ENCODE assay signal across 15 mouse cellular contexts in genomic region chr8:78510926-78511325, GRCm38 (mm10). TPM values are rescaled to one million over a fixed set of nuclear protein-coding genes. Genes with fewer than 3 reads are reported as not detected.
A peak's percentile ranks its signal among the peaks of the same experiment; 100 is the strongest.
DNase-seq lines count a peak whose midpoint lies in the region; ATAC-seq and TF ChIP-seq lines count a peak whose summit lies in the region.
"Had no signal": no experiment of that assay in that cellular context is flagged by ENCODE, and none has a peak within 500 bp of the region (broad histone marks: within the 10 kb centered on the region; RNA-seq: fewer than 3 reads in every experiment).

No protein-coding gene starts in this region.

- TF ChIP-seq POLR2A in bone marrow, adult 2 months (IDR thresholded peaks at IDR 0.05; ENCODE audit: borderline replicate concordance, control insufficient read depth, low read depth, low read length) = no peak
- no peak for TF ChIP-seq POLR2A in myocyte (IDR thresholded peaks at IDR 0.05; ENCODE audit: insufficient read length, low read depth)

- no peak for DNase-seq in hindbrain, embryonic 10.5 days (ENCODE audit: low spot score)
- peak; percentile 69 for DNase-seq in midbrain, embryonic 11.5 days (ENCODE audit: low spot score, missing footprints)
- no peak for DNase-seq in left cerebral cortex, postnatal 10 days (ENCODE audit: extremely low spot score in 1 of 2, low spot score in 2 of 2)
- no peak for DNase-seq in lung, postnatal 4 days
- DNase-seq: adrenal gland, postnatal 10 days; cerebellum, adult 11-12 months; kidney, postnatal 14 days; right cerebral cortex, postnatal 4 days; thymus, adult 18-20 months had no signal

- peaks cover 31% of the 10 kb centered on the region for H3K36me3 ChIP-seq in hindbrain, embryonic 10.5 days
- H3K36me3 ChIP-seq in hindbrain, embryonic 16.5 days (ENCODE audit: control insufficient read depth, insufficient read depth, low read length) = 0 out of 2 replicates have a peak, but pooled peaks cover 2% of the 10 kb centered on the region
- peaks cover 9% of the 10 kb centered on the region for H3K36me3 ChIP-seq in midbrain, embryonic 11.5 days (ENCODE audit: control insufficient read depth, insufficient read depth, low read length)
- H3K36me3 ChIP-seq in midbrain, embryonic 15.5 days (replicated peaks) = no peaks in the 10 kb centered on the region
- no peaks in the 10 kb centered on the region for H3K36me3 ChIP-seq in myocyte (ENCODE audit: control insufficient read depth, insufficient read depth)

- peaks cover 4% of the 10 kb centered on the region; the same call in 1 of the 2 replicates for H3K9me3 ChIP-seq in hindbrain, embryonic 10.5 days
- H3K9me3 ChIP-seq in hindbrain, embryonic 16.5 days (ENCODE audit: control insufficient read depth, low read length) = no peaks in the 10 kb centered on the region
- no peaks in the 10 kb centered on the region for H3K9me3 ChIP-seq in midbrain, embryonic 11.5 days (ENCODE audit: control insufficient read depth, low read length)
- no peaks in the 10 kb centered on the region for H3K9me3 ChIP-seq in midbrain, embryonic 15.5 days
- H3K9me3 ChIP-seq: heart, embryonic 15.5 days had no signal

- H3K4me3 ChIP-seq in hindbrain, embryonic 10.5 days = peak overlapping the region; percentile 77; the same call in 1 of the 2 replicates
- H3K4me3 ChIP-seq in hindbrain, embryonic 16.5 days (ENCODE audit: low read length) = no peak overlapping the region
- no peak overlapping the region for H3K4me3 ChIP-seq in midbrain, embryonic 11.5 days (ENCODE audit: low read depth, low read length)
- H3K4me3 ChIP-seq in midbrain, embryonic 15.5 days = no peak overlapping the region
- peak overlapping the region; percentile 8 for H3K4me3 ChIP-seq in bone marrow, adult 2 months (replicated peaks; ENCODE audit: control insufficient read depth, low read depth, low read length)
- peak overlapping the region; percentile 97 for H3K4me3 ChIP-seq in myocyte

- TF ChIP-seq CTCF in bone marrow, adult 2 months (IDR thresholded peaks at IDR 0.05; ENCODE audit: control insufficient read depth, insufficient read depth, low read length) = no peak

- no peaks in the 10 kb centered on the region for H3K27me3 ChIP-seq in hindbrain, embryonic 10.5 days (ENCODE audit: insufficient read depth, poor library complexity, severe bottlenecking)
- H3K27me3 ChIP-seq in hindbrain, embryonic 16.5 days (replicated peaks; ENCODE audit: control insufficient read depth, insufficient read depth, low read length) = no peaks in the 10 kb centered on the region
- no peaks in the 10 kb centered on the region for H3K27me3 ChIP-seq in midbrain, embryonic 11.5 days (ENCODE audit: control insufficient read depth, insufficient read depth, low read length)
- no peaks in the 10 kb centered on the region for H3K27me3 ChIP-seq in midbrain, embryonic 15.5 days (replicated peaks)
- H3K27me3 ChIP-seq in myocyte (ENCODE audit: control insufficient read depth, insufficient read depth, insufficient read length) = no peaks in the 10 kb centered on the region
- H3K27me3 ChIP-seq: heart, embryonic 15.5 days had no signal

- 71% methylated on average over 3 of the region's 3 CpGs for WGBS in hindbrain, embryonic 10.5 days
- 56% methylated on average over 3 of the region's 3 CpGs for WGBS in hindbrain, embryonic 16.5 days
- 73% methylated on average over 3 of the region's 3 CpGs for WGBS in midbrain, embryonic 11.5 days
- 66% methylated on average over 3 of the region's 3 CpGs for WGBS in midbrain, embryonic 15.5 days
- WGBS in bone marrow, adult 2 months = 57% methylated on average over 3 of the region's 3 CpGs

- no peak overlapping the region for H3K4me2 ChIP-seq in hindbrain, embryonic 16.5 days (ENCODE audit: low read length)
- H3K4me2 ChIP-seq in midbrain, embryonic 11.5 days = no peak overlapping the region
- H3K4me2 ChIP-seq in midbrain, embryonic 15.5 days = no peak overlapping the region
- peak overlapping the region; percentile 88 for H3K4me2 ChIP-seq in myocyte (ENCODE audit: low read depth)

- H3K9ac ChIP-seq in hindbrain, embryonic 16.5 days (ENCODE audit: low read depth, low read length) = no peak overlapping the region; the same call in 1 of the 2 replicates
- no peak overlapping the region for H3K9ac ChIP-seq in midbrain, embryonic 11.5 days (ENCODE audit: low read length)
- H3K9ac ChIP-seq in midbrain, embryonic 15.5 days = no peak overlapping the region

- H3K27ac ChIP-seq in hindbrain, embryonic 10.5 days = no peak overlapping the region
- no peak overlapping the region for H3K27ac ChIP-seq in hindbrain, embryonic 16.5 days (ENCODE audit: low read depth, low read length)
- no peak overlapping the region for H3K27ac ChIP-seq in midbrain, embryonic 11.5 days (ENCODE audit: low read depth, low read length)
- H3K27ac ChIP-seq in midbrain, embryonic 15.5 days = no peak overlapping the region
- H3K27ac ChIP-seq in bone marrow, adult 2 months (ENCODE audit: control insufficient read depth, insufficient read depth, low read depth, low read length, poor library complexity) = no peak overlapping the region

- H3K4me1 ChIP-seq in hindbrain, embryonic 10.5 days (replicated peaks) = peaks cover 18% of the 10 kb centered on the region
- peaks cover 14% of the 10 kb centered on the region for H3K4me1 ChIP-seq in hindbrain, embryonic 16.5 days (ENCODE audit: control insufficient read depth, insufficient read depth, low read depth, low read length)
- H3K4me1 ChIP-seq in midbrain, embryonic 11.5 days (ENCODE audit: control insufficient read depth, insufficient read depth, low read length) = peaks cover 2% of the 10 kb centered on the region; the same call in 1 of the 2 replicates
- peaks cover 20% of the 10 kb centered on the region for H3K4me1 ChIP-seq in midbrain, embryonic 15.5 days
- peaks cover 1% of the 10 kb centered on the region; the same call in 1 of the 2 replicates for H3K4me1 ChIP-seq in bone marrow, adult 2 months (ENCODE audit: control insufficient read depth, insufficient read depth, low read length)

- intact Hi-C loops in left cerebral cortex, postnatal 10 days (cut with DNase I) = loop anchor here (10.0 kb wide), 1 partner anchor 214 kb away; no protein-coding TSS in a partner anchor

- ATAC-seq in hindbrain, embryonic 16.5 days = no peak
- ATAC-seq in midbrain, embryonic 11.5 days (ENCODE audit: low FRiP score) = no peak
- no peak for ATAC-seq in midbrain, embryonic 15.5 days (replicated peaks)
- ATAC-seq: lung, postnatal 0 days had no signal

- H3K79me2 ChIP-seq in myocyte (ENCODE audit: control insufficient read depth, insufficient read depth) = peaks cover 34% of the 10 kb centered on the region

- H3ac ChIP-seq in myocyte (ENCODE audit: control insufficient read depth, insufficient read length) = no peak overlapping the region

TF ChIP-seq in myocyte, 11 proteins besides CTCF, POLR2A, EP300 and RAD21:
- TF ChIP-seq REST (IDR thresholded peaks at IDR 0.05; ENCODE audit: insufficient read depth, insufficient read length) (no peak), MYOG (IDR thresholded peaks at IDR 0.05; ENCODE audit: control insufficient read depth in 1 of 3, insufficient read depth in 1 of 3, insufficient read length in 2 of 3, low read depth in 2 of 3) (no peak), SRF (IDR thresholded peaks at IDR 0.05; ENCODE audit: control insufficient read depth, insufficient read length, low read depth) (no peak), TCF12 (IDR thresholded peaks at IDR 0.05; ENCODE audit: insufficient read depth, poor library complexity, severe bottlenecking) (no peak), TCF3 (IDR thresholded peaks at IDR 0.05; ENCODE audit: insufficient read length, low read depth) (no peak), MAX (IDR thresholded peaks at IDR 0.05; ENCODE audit: low read depth) (no peak), USF1 (IDR thresholded peaks at IDR 0.05; ENCODE audit: low read depth) (no peak), POLR2AphosphoS2 (IDR thresholded peaks at IDR 0.05; ENCODE audit: insufficient read length, low read depth) (no peak), CEBPB (IDR thresholded peaks at IDR 0.05; ENCODE audit: insufficient read depth, poor library complexity, severe bottlenecking) (no peak), E2F4 (IDR thresholded peaks at IDR 0.05; ENCODE audit: insufficient read depth) (no peak), MYOD1 (IDR thresholded peaks at IDR 0.05; ENCODE audit: control insufficient read depth in 1 of 3, insufficient read length in 2 of 3, low read depth in 2 of 3) (no peak)

RNA-seq across cellular contexts. Expression of gene Slc10a7, which starts 1.8 kb away (rescaled TPM):
- polyA plus RNA-seq in hindbrain, embryonic 10.5 days (2016; fragmentation: Nextera tagmentation; extraction: Ambion mirVana) = 9.3 and 12.1 TPM in 2 replicates
- 8.7 and 10.3 TPM in 2 replicates for polyA plus RNA-seq in hindbrain, embryonic 16.5 days (2015; fragmentation: Nextera tagmentation; extraction: Ambion mirVana)
- polyA plus RNA-seq in midbrain, embryonic 11.5 days (2014; fragmentation: Nextera tagmentation; extraction: Ambion mirVana) = 7.3 and 8.3 TPM in 2 replicates
- polyA plus RNA-seq in midbrain, embryonic 15.5 days (2015; fragmentation: Nextera tagmentation; extraction: Ambion mirVana) = 11.9 and 12.7 TPM in 2 replicates
- 4.7 and 6.2 TPM in 2 replicates for polyA plus RNA-seq in bone marrow, adult 2 months (2011; ENCODE audit: insufficient read depth, insufficient read length, low replicate concordance, missing spikeins)
- polyA plus RNA-seq in myocyte (2012; fragmentation: generic; extraction: Trizol) = 3.5 TPM
- total RNA-seq in left cerebral cortex, postnatal 10 days (2021) = 1 to 10 TPM; 5.6 to 6.8 TPM

RNA-seq across cellular contexts. Expression of gene Rbmxl1, which starts 2.2 kb away (rescaled TPM):
- 311 and 371 TPM in 2 replicates for polyA plus RNA-seq in hindbrain, embryonic 10.5 days (2016; fragmentation: Nextera tagmentation; extraction: Ambion mirVana)
- 180 and 184 TPM in 2 replicates for polyA plus RNA-seq in hindbrain, embryonic 16.5 days (2015; fragmentation: Nextera tagmentation; extraction: Ambion mirVana)
- polyA plus RNA-seq in midbrain, embryonic 11.5 days (2014; fragmentation: Nextera tagmentation; extraction: Ambion mirVana) = 412 and 434 TPM in 2 replicates
- polyA plus RNA-seq in midbrain, embryonic 15.5 days (2015; fragmentation: Nextera tagmentation; extraction: Ambion mirVana) = 199 and 201 TPM in 2 replicates
- 27.6 and 29.1 TPM in 2 replicates for polyA plus RNA-seq in bone marrow, adult 2 months (2011; ENCODE audit: insufficient read depth, insufficient read length, low replicate concordance, missing spikeins)
- 36.4 TPM for polyA plus RNA-seq in myocyte (2012; fragmentation: generic; extraction: Trizol)
- total RNA-seq in left cerebral cortex, postnatal 10 days (2021) = 10 to 100 TPM; 67.3 to 72.1 TPM

Comparison
In these comparisons a context has a peak if more than half of its experiments do, and no peak if none do; other contexts are left out.
1. H3K4me3 ChIP-seq: peak in hindbrain, embryonic 10.5 days (single experiment), bone marrow, adult 2 months (single experiment) and myocyte (single experiment); none in hindbrain, embryonic 16.5 days (single experiment), midbrain, embryonic 11.5 days (single experiment) and midbrain, embryonic 15.5 days (single experiment).